Mouse (Mus musculus) heart, postnatal 10 days (tissue): Measurements from ENCODE around the gene Adprh. TPM values are rescaled to one million over a fixed set of nuclear protein-coding genes. Genes with fewer than 3 reads are reported as not detected.
"Not testable (repeated sequence)": the region's sequence is repeated elsewhere in the genome, so short reads cannot be mapped to it uniquely, and the experiment has no call there.

Experiments
- DNase-seq, 2 experiments: peaks; one replicate each; pipeline ENCODE4 v3.0.0; 2021
- intact Hi-C: fragments of 180-260 bp; cut with DNase I; formaldehyde crosslinking; loops from one replicate; pipeline ENCODE4 v1.15.1; 2025
- total RNA-seq, 2 experiments: library from RNA; stranded (reverse); gene quantifications; 2 replicates each; pipeline ENCODE4 v1.2.3; 2021

Gene Adprh
- total RNA-seq, result 10 to 100 TPM; 32.2 to 33.6 TPM

- DNase-seq, result peak; percentile 95 to 96
- intact Hi-C loops, result loop anchor here (2.0 to 5.0 kb wide), 2 partner anchors 55 to 106 kb away; partner anchors contain the start of genes Cox17 and Gm21987
Measured at GRCm38 (mm10) chr16:38452442-38453202, at the start of gene Adprh. Gene Adprh, minus strand, starts transcription at chr16:38452703.

GRCm38 (mm10) chr16:38496604-38497140 lies 44.2 kb upstream of the Adprh start:
- intact Hi-C loops, result loop anchor here (10.0 kb wide), 1 partner anchor 522 kb away; no protein-coding TSS in a partner anchor
- DNase-seq, result no peak

- intact Hi-C loops, result loop anchor here (10.0 kb wide), 1 partner anchor 519 kb away; no protein-coding TSS in a partner anchor
- DNase-seq, result peak; percentile 25 to 38
Measured at GRCm38 (mm10) chr16:38493890-38494289, 41.4 kb upstream of the Adprh start.

- intact Hi-C loops, result loop anchor here (10.0 kb wide), 1 partner anchor 518 kb away; no protein-coding TSS in a partner anchor
- no peak for DNase-seq
Measured at GRCm38 (mm10) chr16:38492551-38492950, 40.0 kb upstream of the Adprh start.

GRCm38 (mm10) chr16:38483582-38484309 lies 31.2 kb upstream of the Adprh start:
- intact Hi-C loops, result loop anchor here (2.0 to 10.0 kb wide), 2 partner anchors 139 to 489 kb away; no protein-coding TSS in a partner anchor
- no peak for DNase-seq

GRCm38 (mm10) chr16:38482780-38483562 lies 30.5 kb upstream of the Adprh start:
- peak; percentile 38 to 63 for DNase-seq
- intact Hi-C loops, result loop anchor here (2.0 to 10.0 kb wide), 2 partner anchors 138 to 488 kb away; no protein-coding TSS in a partner anchor

GRCm38 (mm10) chr16:38481327-38481726 lies 28.8 kb upstream of the Adprh start:
- DNase-seq, result no peak
- intact Hi-C loops, result loop anchor here (10.0 kb wide), 1 partner anchor 487 kb away; no protein-coding TSS in a partner anchor

- DNase-seq, result no peak
- intact Hi-C loops, result no loop called here
Measured at GRCm38 (mm10) chr16:38478296-38478695, 25.8 kb upstream of the Adprh start.

GRCm38 (mm10) chr16:38477241-38477608 lies 24.7 kb upstream of the Adprh start:
- intact Hi-C loops, result not testable (repeated sequence)

GRCm38 (mm10) chr16:38476312-38477240 lies 24.1 kb upstream of the Adprh start:
- DNase-seq, result peak; percentile 59 to 70
- intact Hi-C loops, result no loop called here

More at GRCm38 (mm10) chr16:38477241-38477608, 24.7 kb upstream of the Adprh start:
- not testable (repeated sequence) for DNase-seq

GRCm38 (mm10) chr16:38475681-38476311 lies 23.3 kb upstream of the Adprh start:
- intact Hi-C loops, result no loop called here

GRCm38 (mm10) chr16:38474677-38475286 lies 22.3 kb upstream of the Adprh start:
- no peak for DNase-seq

More at GRCm38 (mm10) chr16:38475681-38476311, 23.3 kb upstream of the Adprh start:
- no peak for DNase-seq

GRCm38 (mm10) chr16:38473661-38474060 lies 21.2 kb upstream of the Adprh start:
- intact Hi-C loops, result no loop called here
- no peak for DNase-seq

More at GRCm38 (mm10) chr16:38474677-38475286, 22.3 kb upstream of the Adprh start:
- intact Hi-C loops, result no loop called here

GRCm38 (mm10) chr16:38472507-38472873 lies 20.0 kb upstream of the Adprh start:
- intact Hi-C loops, result no loop called here
- no peak for DNase-seq

- DNase-seq, result no peak
- intact Hi-C loops, result no loop called here
Measured at GRCm38 (mm10) chr16:38471697-38472506, 19.4 kb upstream of the Adprh start.

- DNase-seq, result no peak
- intact Hi-C loops, result no loop called here
Measured at GRCm38 (mm10) chr16:38469437-38469836, 16.9 kb upstream of the Adprh start.

GRCm38 (mm10) chr16:38468706-38469018 lies 16.2 kb upstream of the Adprh start:
- intact Hi-C loops, result no loop called here
- DNase-seq, result no peak
